Mouse (Mus musculus) heart, embryonic 15.5 days (tissue): ENCODE measurements around the gene Col25a1. TPM values are rescaled to one million over a fixed set of nuclear protein-coding genes. Genes with fewer than 3 reads are reported as not detected.

Experiments used
- ATAC-seq: fragments of 200-750 bp; cut with Nextera tagmentation; replicated peaks from 2 replicates; pipeline ENCODE4 v1.8.0; 2017; ENCODE audit warnings: low read depth, moderate TSS enrichment; ENCODE audit not compliant: insufficient number of reproducible peaks, insufficient read depth, low FRiP score
- H3K27ac ChIP-seq: fragments of 300-500 bp; sonication (generic); 2 replicates; pipeline ENCODE4 v1.5.1; 2015; ENCODE audit warnings: mild to moderate bottlenecking, inconsistent platforms
- H3K27me3 ChIP-seq: fragments of 300-500 bp; sonication (generic); 2 replicates; pipeline ENCODE4 v1.6.1; 2015; ENCODE audit warnings: inconsistent platforms
- H3K36me3 ChIP-seq: fragments of 300-500 bp; sonication (generic); 2 replicates; pipeline ENCODE4 v1.6.1; 2015; ENCODE audit warnings: mild to moderate bottlenecking, inconsistent platforms
- H3K4me1 ChIP-seq: fragments of 300-500 bp; sonication (generic); replicated peaks from 2 replicates; pipeline ENCODE4 v1.6.1; 2015; ENCODE audit warnings: inconsistent platforms
- H3K4me2 ChIP-seq: fragments of 300-500 bp; sonication (generic); 2 replicates; pipeline ENCODE4 v1.6.1; 2015; ENCODE audit warnings: inconsistent platforms, mild to moderate bottlenecking, moderate library complexity
- H3K4me3 ChIP-seq: fragments of 300-500 bp; sonication (generic); 2 replicates; pipeline ENCODE4 v1.5.1; 2015; ENCODE audit warnings: mild to moderate bottlenecking, inconsistent platforms
- H3K9ac ChIP-seq: fragments of 300-500 bp; sonication (generic); 2 replicates; pipeline ENCODE4 v1.6.1; 2015; ENCODE audit warnings: mild to moderate bottlenecking, inconsistent platforms
- H3K9me3 ChIP-seq: fragments of 300-500 bp; sonication (generic); replicated peaks from 2 replicates; pipeline ENCODE4 v1.6.1; 2016; ENCODE audit warnings: inconsistent platforms
- WGBS: fragments of 180-500 bp; shearing (Covaris S2); methylation state at CpG from one replicate; pipeline ENCODE4 v1.1.7; 2015; ENCODE audit warnings: mixed read lengths; 5-methylcytosine and 5-hydroxymethylcytosine counted together
- polyA plus RNA-seq: library from polyadenylated mRNA; unstranded; fragments of >200 nt; fragmentation: Nextera tagmentation; extraction: Ambion mirVana; gene quantifications from 2 replicates; pipeline ENCODE4 v1.2.1, GENCODE M21; 2015

Gene Col25a1
- polyA plus RNA-seq, 1 experiment from 2014 or later: 1.3 TPM

DNA sequence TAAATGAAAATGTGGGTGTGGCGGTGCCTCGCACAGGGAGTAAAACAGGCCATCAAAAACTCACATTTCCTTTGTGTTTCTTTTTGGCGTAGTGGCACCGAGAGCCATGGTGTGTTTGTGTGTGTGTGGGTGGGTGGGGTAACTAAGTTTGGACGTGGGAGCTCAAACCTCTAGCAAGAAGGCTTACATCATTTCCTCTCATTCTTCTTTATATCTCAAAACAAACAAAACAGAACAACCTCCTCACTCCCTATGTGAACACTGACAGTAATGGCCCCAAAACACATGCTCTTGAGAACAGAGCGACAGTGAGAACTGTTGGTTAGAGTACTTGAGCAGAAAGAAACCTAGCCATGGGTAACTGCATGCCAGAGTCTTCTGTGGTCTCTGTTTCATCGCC lies 121.1 kb downstream of the Col25a1 start:
- Histone ChIP-seq H3K27ac (peak overlapping the region; percentile 50), H3K9ac (no peak overlapping the region), H3K27me3 (no peaks in the 10 kb centered on the region), H3K9me3 (no peaks in the 10 kb centered on the region), H3K4me3 (no peak overlapping the region), H3K4me2 (no peak overlapping the region), H3K36me3 (no peaks in the 10 kb centered on the region), H3K4me1 (no peaks in the 10 kb centered on the region)
- WGBS: 64% methylated on average over 7 of the region's 7 CpGs
- peak; percentile 43; the same call in 1 of the 2 replicates for ATAC-seq

DNA sequence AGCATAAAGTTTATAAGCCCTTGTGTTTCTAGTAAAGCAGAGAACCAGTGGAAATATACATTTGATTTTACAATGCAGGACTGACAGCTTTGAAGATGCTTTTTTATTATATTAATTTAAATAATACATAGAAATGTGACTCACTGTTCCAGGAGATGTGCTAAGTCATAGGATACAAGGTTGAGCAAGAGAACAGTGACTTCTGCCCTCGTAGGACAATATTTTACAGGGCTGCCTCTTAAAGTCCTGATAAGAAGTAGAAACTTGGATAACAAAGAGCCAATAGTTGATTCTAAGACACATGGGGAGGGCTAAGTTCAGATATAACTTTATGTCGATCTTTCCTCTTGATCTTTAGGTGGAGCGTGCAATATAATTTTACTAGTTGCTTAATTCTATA lies 124.8 kb downstream of the Col25a1 start:
- Histone ChIP-seq H3K4me1 (no peaks in the 10 kb centered on the region), H3K9ac (no peak overlapping the region), H3K27ac (no peak overlapping the region), H3K4me3 (no peak overlapping the region), H3K9me3 (no peaks in the 10 kb centered on the region), H3K4me2 (no peak overlapping the region), H3K36me3 (no peaks in the 10 kb centered on the region), H3K27me3 (no peaks in the 10 kb centered on the region)
- ATAC-seq: no peak
- 75% methylated on average over 3 of the region's 3 CpGs for WGBS

DNA sequence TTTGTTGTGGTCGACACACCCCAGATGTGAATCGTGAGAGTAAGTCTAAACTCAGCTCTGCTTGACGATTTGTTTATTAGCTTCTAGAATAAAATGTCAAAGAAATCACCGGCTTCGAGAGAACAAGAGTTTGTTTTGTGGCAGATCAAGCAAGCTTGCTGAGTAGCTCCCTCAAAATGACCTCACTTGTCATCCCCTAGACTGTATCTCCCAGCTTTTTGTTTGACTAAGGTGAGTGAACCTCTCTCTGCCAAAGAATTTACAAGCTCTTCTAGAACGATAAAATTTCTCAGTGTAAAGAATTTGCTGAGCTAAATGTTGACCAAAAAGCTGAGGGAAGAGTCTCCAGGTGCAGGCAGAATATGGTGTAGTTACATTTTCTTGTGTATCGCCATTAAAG lies 125.3 kb downstream of the Col25a1 start:
- ATAC-seq: no peak

GRCm38 (mm10) chr3:130259670-130260069 lies 128.4 kb downstream of the Col25a1 start:
- Histone ChIP-seq H3K9me3 (no peaks in the 10 kb centered on the region), H3K27ac (no peak overlapping the region), H3K27me3 (no peaks in the 10 kb centered on the region), H3K9ac (no peak overlapping the region), H3K4me3 (no peak overlapping the region), H3K36me3 (no peaks in the 10 kb centered on the region), H3K4me1 (no peaks in the 10 kb centered on the region), H3K4me2 (no peak overlapping the region)
- 86% methylated on average over 2 of the region's 2 CpGs for WGBS
- ATAC-seq: no peak

More for the DNA sequence above, 125.3 kb downstream of the Col25a1 start:
- H3K9ac ChIP-seq: no peak overlapping the region
- no peak overlapping the region for H3K27ac ChIP-seq
- H3K4me3 ChIP-seq: no peak overlapping the region
- H3K9me3 ChIP-seq: no peaks in the 10 kb centered on the region
- 67% methylated on average over 7 of the region's 7 CpGs for WGBS
- H3K4me1 ChIP-seq: no peaks in the 10 kb centered on the region
- no peaks in the 10 kb centered on the region for H3K27me3 ChIP-seq
- no peak overlapping the region for H3K4me2 ChIP-seq
- H3K36me3 ChIP-seq: no peaks in the 10 kb centered on the region

DNA sequence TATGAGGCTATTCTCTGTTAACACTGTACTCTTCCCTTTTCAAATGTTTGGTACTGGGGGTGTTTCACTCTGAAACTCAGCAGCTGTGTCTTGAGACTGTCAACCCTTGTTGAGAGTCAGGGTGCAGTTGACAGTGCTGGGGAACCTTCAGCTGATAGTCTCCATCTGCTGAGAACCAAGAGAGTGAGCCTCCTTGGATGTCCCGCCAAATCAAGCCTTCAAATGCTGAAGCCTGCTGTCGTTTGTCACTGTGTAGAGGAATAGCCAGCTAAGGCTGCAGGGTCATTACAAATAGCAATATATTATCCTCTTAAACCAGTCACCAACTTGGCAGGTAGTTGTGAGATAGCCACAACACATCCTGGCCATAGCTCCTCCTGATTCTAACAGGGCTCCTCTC lies 129.0 kb downstream of the Col25a1 start:
- Histone ChIP-seq H3K4me1 (no peaks in the 10 kb centered on the region), H3K9me3 (no peaks in the 10 kb centered on the region), H3K4me3 (no peak overlapping the region), H3K4me2 (no peak overlapping the region), H3K27ac (no peak overlapping the region), H3K9ac (no peak overlapping the region), H3K27me3 (no peaks in the 10 kb centered on the region), H3K36me3 (no peaks in the 10 kb centered on the region)
- 57% methylated on average over 2 of the region's 2 CpGs for WGBS
- ATAC-seq: no peak

DNA sequence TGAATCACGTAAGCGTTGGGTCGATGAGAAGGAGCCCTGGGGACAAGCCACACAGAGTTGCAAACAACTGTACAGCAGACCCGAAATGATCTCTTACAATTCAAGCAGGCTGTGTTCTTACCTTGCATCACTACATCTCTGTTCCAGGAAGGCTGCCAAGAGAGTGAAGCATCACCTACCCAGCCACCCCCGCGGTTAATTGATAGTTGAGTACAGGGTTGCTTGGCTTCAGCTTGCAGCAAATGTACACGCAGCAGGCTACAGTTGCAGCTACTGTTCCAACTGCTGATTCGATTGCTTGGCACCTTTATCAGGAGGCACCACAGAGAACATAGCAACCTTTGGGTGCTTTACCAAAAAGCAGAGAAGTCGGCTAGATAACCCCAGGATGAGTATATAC lies 133.8 kb downstream of the Col25a1 start:
- H3K9me3 ChIP-seq: no peaks in the 10 kb centered on the region
- no peak overlapping the region for H3K4me3 ChIP-seq
- no peak overlapping the region for H3K27ac ChIP-seq
- no peaks in the 10 kb centered on the region for H3K27me3 ChIP-seq
- ATAC-seq: no peak
- no peaks in the 10 kb centered on the region for H3K36me3 ChIP-seq
- WGBS: 81% methylated on average over 9 of the region's 9 CpGs
- no peak overlapping the region for H3K9ac ChIP-seq
- H3K4me1 ChIP-seq: no peaks in the 10 kb centered on the region
- no peak overlapping the region for H3K4me2 ChIP-seq

DNA sequence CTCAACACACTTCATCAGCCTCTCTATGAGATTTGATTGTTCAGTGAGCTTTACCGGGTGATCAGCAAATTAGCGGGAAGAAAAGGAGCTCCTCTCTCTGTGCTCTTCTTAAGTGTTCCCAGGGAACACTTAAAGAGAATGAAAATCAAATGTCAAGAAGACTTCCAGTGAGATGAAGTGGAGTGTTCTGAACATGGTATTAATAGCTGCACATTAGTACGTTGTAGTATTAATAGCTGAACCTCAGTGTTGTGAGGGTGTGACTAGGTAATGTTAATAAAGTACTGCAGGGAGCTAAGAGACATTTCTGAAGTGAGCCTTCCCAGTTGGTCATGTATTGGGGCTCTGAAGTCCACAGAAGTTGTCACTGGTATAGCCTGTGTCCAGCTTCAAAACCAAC lies 139.2 kb downstream of the Col25a1 start:
- Histone ChIP-seq H3K9ac (no peak overlapping the region), H3K9me3 (peaks cover 5% of the 10 kb centered on the region; the same call in 1 of the 2 replicates), H3K36me3 (no peaks in the 10 kb centered on the region), H3K4me1 (no peaks in the 10 kb centered on the region), H3K27me3 (no peaks in the 10 kb centered on the region), H3K4me2 (no peak overlapping the region), H3K27ac (no peak overlapping the region), H3K4me3 (no peak overlapping the region)
- no peak for ATAC-seq
- WGBS: 79% methylated on average over 3 of the region's 3 CpGs

- Histone ChIP-seq H3K4me3 (no peak overlapping the region), H3K9me3 (peaks cover 5% of the 10 kb centered on the region; the same call in 1 of the 2 replicates), H3K9ac (no peak overlapping the region), H3K4me1 (no peaks in the 10 kb centered on the region), H3K27ac (no peak overlapping the region), H3K27me3 (no peaks in the 10 kb centered on the region), H3K36me3 (no peaks in the 10 kb centered on the region), H3K4me2 (no peak overlapping the region)
- WGBS: 80% methylated on average over 2 of the region's 2 CpGs
- ATAC-seq: no peak
Observed at GRCm38 (mm10) chr3:130273949-130274348, 142.6 kb downstream of the Col25a1 start.

DNA sequence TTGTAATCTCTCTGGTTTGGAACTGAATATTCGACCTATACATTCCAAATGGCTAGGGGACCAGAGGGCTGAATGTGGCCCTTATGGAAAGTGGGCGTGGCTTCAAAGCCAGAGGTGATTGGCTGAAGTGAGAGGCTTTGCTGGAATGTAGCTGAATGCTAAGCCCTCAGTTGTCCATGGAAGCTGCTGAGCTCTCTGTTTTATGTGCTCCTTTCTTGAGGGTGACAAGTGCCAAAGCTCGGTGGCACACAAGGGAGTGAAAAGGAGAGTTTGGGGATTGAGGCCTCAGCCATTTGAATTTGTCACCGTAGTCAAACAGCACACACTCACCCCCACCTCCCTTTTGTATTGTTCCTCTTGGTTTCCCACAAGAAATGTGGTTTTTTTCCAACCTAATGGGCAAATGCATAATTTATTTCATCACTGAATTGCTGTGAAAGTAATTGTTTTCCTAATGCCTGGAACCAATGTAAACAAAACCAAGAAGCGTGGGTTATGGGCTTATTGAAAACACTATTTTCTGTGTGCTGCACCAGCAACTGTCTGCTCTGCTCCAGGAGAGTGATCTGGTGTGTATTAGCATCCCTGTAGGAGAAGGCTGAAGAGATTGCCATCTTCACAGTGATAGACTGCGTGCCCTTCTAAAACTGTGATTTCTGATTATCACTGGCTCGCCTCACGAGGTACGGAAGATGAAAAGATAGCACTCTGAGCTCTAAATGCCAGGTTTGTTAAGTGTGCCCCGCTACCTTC lies 147.2 kb downstream of the Col25a1 start:
- ATAC-seq: no peak
- WGBS: 72% methylated on average over 10 of the region's 10 CpGs
- Histone ChIP-seq H3K9me3 (no peaks in the 10 kb centered on the region), H3K27ac (no peak overlapping the region), H3K9ac (no peak overlapping the region), H3K36me3 (no peaks in the 10 kb centered on the region), H3K4me3 (no peak overlapping the region), H3K27me3 (no peaks in the 10 kb centered on the region), H3K4me2 (no peak overlapping the region), H3K4me1 (no peaks in the 10 kb centered on the region)

DNA sequence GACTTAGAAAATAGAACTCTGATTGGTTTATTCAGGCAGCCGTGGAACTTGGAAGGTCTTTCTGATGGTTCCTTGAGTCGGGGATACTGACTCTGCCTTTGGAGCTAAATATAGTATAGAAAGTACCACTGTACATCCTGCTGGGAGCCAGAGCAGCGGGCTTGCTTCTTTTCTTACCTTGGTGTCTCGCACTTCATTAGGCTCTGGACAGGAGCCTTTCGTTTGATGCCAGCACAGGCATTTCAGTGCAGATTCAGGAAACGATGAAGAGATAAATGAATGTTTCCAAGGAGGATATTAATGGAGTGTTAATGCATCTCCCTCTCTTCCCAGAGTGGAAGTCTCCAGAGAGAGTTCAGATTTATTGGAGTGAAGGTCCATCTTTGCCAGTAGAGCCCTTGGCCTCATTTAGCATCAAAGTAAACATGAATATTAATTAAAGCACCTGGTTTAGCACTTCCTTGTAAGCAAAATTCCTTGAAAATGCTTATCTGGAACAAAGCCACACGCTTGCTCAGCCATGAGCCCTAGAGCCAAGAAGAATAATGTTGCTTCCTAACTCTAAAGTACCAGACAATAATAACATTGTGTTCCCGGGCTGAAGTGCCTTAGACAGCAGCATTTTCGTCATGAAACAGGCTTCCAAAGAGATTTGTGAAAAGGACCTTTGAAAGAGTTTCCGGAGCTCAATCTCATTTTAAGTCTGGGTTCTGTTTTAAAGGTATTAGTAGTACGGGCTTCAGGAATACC lies 151.9 kb downstream of the Col25a1 start:
- no peaks in the 10 kb centered on the region for H3K4me1 ChIP-seq
- no peak overlapping the region for H3K27ac ChIP-seq
- no peak overlapping the region for H3K4me2 ChIP-seq
- H3K4me3 ChIP-seq: no peak overlapping the region
- no peak for ATAC-seq
- no peaks in the 10 kb centered on the region for H3K9me3 ChIP-seq
- no peaks in the 10 kb centered on the region for H3K36me3 ChIP-seq
- no peak overlapping the region for H3K9ac ChIP-seq
- no peaks in the 10 kb centered on the region for H3K27me3 ChIP-seq
- WGBS: 55% methylated on average over 11 of the region's 11 CpGs

GRCm38 (mm10) chr3:130288102-130288501 lies 156.8 kb downstream of the Col25a1 start:
- no peak for ATAC-seq
- Histone ChIP-seq H3K4me2 (no peak overlapping the region), H3K4me1 (no peaks in the 10 kb centered on the region), H3K4me3 (no peak overlapping the region), H3K36me3 (no peaks in the 10 kb centered on the region), H3K9me3 (no peaks in the 10 kb centered on the region), H3K9ac (no peak overlapping the region), H3K27me3 (no peaks in the 10 kb centered on the region), H3K27ac (no peak overlapping the region)
- 76% methylated on average over 2 of the region's 2 CpGs for WGBS

- no peak overlapping the region for H3K4me3 ChIP-seq
- H3K36me3 ChIP-seq: no peaks in the 10 kb centered on the region
- no peak overlapping the region for H3K4me2 ChIP-seq
- H3K27ac ChIP-seq: no peak overlapping the region
- WGBS: 80% methylated on average over 4 of the region's 4 CpGs
- no peaks in the 10 kb centered on the region for H3K4me1 ChIP-seq
- no peaks in the 10 kb centered on the region for H3K9me3 ChIP-seq
- no peak overlapping the region for H3K9ac ChIP-seq
- ATAC-seq: no peak
- H3K27me3 ChIP-seq: no peaks in the 10 kb centered on the region
Observed at GRCm38 (mm10) chr3:130288756-130289155, 157.5 kb downstream of the Col25a1 start.
